Mouse (Mus musculus) embryonic fibroblast, embryonic 13.5 days (primary cell): ENCODE measurements around the gene Polr2c.
A peak's percentile ranks its signal among the peaks of the same experiment; 100 is the strongest.

Experiments used
- CTCF ChIP-seq: IDR thresholded peaks from 2 replicates; pipeline ENCODE4 v1.5.1; 2011; ENCODE audit warnings: mild to moderate bottlenecking, control low read depth, low read length, moderate library complexity, borderline replicate concordance; ENCODE audit not compliant: insufficient read depth
- POLR2A ChIP-seq: IDR thresholded peaks from 2 replicates; pipeline ENCODE4 v1.6.1; 2011; ENCODE audit warnings: low read depth, mild to moderate bottlenecking, control low read depth, low read length, moderate library complexity

- TF ChIP-seq CTCF (peak; percentile 75; the same call in 1 of the 2 replicates), POLR2A (no peak)
Observed at GRCm38 (mm10) chr8:94822637-94823560, 34.4 kb upstream of the Polr2c start.
